Mouse (Mus musculus) liver, embryonic 14.5 days (tissue): ENCODE measurements at regions not wholly inside any gene's neighbourhood (a gene's known extent, or its start where the extent isn't known, plus 50 kb on each side); places are given as distances from the start of the nearest gene placed in this dataset.

Experiments used
- CTCF ChIP-seq: IDR thresholded peaks from 2 replicates; pipeline ENCODE4 v1.5.1; 2016; ENCODE audit warnings: antibody characterized with exemption, low read depth, control low read depth
- EP300 ChIP-seq: IDR thresholded peaks from 2 replicates; pipeline ENCODE4 v1.6.1; 2016; ENCODE audit warnings: antibody characterized with exemption, low read depth

- TF ChIP-seq CTCF, result no peak
- TF ChIP-seq EP300, result no peak
Observed at GRCm38 (mm10) chr10:99358256-99358655, 95.2 kb downstream of the Dusp6 start.
